Mouse (Mus musculus): ENCODE data around the gene Kcnn1. TPM values are rescaled to one million over a fixed set of nuclear protein-coding genes. Genes with fewer than 3 reads are reported as not detected.

The Kcnn1 gene
- polyA plus RNA-seq, 1 experiment from 2014 or later = 12.6 TPM

DNA sequence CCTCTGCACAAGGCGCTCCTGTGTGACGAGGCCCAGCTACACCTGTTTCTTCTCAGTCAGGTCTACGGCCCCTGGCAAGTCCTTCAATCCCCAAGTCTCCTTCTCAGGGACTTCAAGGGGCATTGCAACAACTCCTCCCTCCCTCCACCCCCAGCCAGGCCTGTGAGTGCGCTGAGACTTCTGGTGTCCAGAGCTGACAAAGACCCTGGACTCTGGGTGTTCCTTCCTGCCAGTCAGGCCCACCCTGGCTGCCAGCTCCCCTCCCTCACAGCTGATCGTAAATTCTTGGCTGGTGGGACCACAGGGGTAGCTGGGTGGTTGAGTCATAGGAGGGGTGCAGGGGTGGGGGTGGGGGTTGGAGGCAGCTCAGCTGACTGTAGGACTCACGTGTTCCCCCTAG is 11.2 kb downstream of the Kcnn1 start:
- no peaks in the 10 kb centered on the region for H3K9me3 ChIP-seq (ENCODE audit: control insufficient read depth, low read length)

DNA sequence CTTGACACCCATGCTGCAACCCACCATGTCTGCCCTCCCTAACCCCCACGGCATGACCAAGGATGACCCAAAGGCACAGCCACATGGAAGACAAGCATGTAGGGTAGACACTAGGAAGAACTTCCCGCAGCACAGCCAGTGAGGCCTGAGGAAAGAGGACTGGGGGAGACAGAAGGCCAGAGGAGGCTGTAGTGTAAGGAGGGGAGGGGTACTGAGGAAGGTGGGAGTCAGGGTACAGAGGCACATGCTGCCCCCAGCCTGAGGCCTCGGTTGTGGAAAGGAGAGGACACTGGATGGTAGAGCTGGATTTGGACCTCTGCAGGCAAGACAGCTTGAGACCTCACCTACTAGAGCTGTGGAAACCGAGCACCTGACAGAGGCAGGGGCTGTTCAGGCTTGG is 12.1 kb downstream of the Kcnn1 start:
- no peaks in the 10 kb centered on the region for H3K4me1 ChIP-seq (ENCODE audit: control insufficient read depth, insufficient read depth, low read length)
- no peaks in the 10 kb centered on the region for H3K27me3 ChIP-seq (ENCODE audit: control insufficient read depth, insufficient read depth, low read length)
- no peak overlapping the region for H3K4me2 ChIP-seq (ENCODE audit: low read depth, low read length)
- no peak overlapping the region for H3K9ac ChIP-seq (replicated peaks; ENCODE audit: low read depth, low read length)
- H3K9me3 ChIP-seq (ENCODE audit: control insufficient read depth, low read length) = no peaks in the 10 kb centered on the region
- no peaks in the 10 kb centered on the region; the same call in 1 of the 2 replicates for H3K36me3 ChIP-seq (ENCODE audit: control insufficient read depth, insufficient read depth, low read length)
- H3K27ac ChIP-seq (ENCODE audit: low read depth, low read length) = no peak overlapping the region
- WGBS = 89% methylated on average over 4 of the region's 4 CpGs
- no peak overlapping the region for H3K4me3 ChIP-seq (ENCODE audit: low read depth, low read length)
- no peak for ATAC-seq (ENCODE audit: low read depth)

More for the DNA sequence above, 11.2 kb downstream of the Kcnn1 start:
- no peaks in the 10 kb centered on the region for H3K27me3 ChIP-seq (ENCODE audit: control insufficient read depth, insufficient read depth, low read length)
- H3K27ac ChIP-seq (ENCODE audit: low read depth, low read length) = no peak overlapping the region
- no peak overlapping the region for H3K4me3 ChIP-seq (ENCODE audit: low read depth, low read length)
- H3K4me1 ChIP-seq (ENCODE audit: control insufficient read depth, insufficient read depth, low read length) = peaks cover 5% of the 10 kb centered on the region; the same call in 1 of the 2 replicates
- ATAC-seq (ENCODE audit: low read depth) = no peak; the same call in 1 of the 2 replicates
- no peaks in the 10 kb centered on the region; the same call in 1 of the 2 replicates for H3K36me3 ChIP-seq (ENCODE audit: control insufficient read depth, insufficient read depth, low read length)
- WGBS = 51% methylated on average over 6 of the region's 6 CpGs
- no peak overlapping the region for H3K4me2 ChIP-seq (ENCODE audit: low read depth, low read length)
- H3K9ac ChIP-seq (replicated peaks; ENCODE audit: low read depth, low read length) = no peak overlapping the region

DNA sequence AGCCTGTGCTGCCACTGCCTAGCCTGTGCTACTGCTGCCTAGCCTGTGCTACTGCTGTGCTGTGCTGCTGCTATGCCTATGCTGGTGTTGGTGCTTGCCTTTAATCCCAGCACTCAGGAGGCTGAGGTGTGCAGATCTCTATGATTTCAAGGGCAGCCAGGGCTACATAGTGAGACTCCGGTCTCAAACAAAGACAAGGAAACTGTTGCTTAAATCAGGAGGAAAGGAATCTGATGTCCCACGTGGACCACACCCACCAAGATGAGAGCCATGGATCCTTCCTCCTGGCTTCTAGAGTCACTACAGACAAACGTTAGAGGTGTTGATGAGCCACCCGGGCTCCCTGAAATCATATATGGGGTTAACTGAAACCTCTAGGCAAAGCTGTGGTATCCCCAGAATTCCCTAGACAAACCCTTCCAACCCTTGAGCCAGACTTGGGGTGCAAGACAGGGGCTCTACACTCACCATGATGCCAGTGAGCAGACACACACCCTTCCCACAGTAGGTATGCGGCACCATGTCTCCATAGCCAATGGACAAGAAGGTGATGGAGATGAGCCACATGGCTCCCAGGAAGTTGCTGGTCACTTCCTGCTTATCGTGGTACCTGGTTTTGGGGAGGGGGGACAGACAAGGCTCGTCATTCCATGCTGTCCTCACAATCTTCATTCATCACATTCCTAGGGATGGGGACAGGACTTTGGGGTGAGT is 12.8 kb downstream of the Kcnn1 start:
- no peak overlapping the region for H3K4me3 ChIP-seq (ENCODE audit: low read depth, low read length)
- H3K27ac ChIP-seq (ENCODE audit: low read depth, low read length) = no peak overlapping the region
- no peak for ATAC-seq (ENCODE audit: low read depth)
- no peak overlapping the region for H3K4me2 ChIP-seq (ENCODE audit: low read depth, low read length)
- no peaks in the 10 kb centered on the region for H3K27me3 ChIP-seq (ENCODE audit: control insufficient read depth, insufficient read depth, low read length)
- H3K36me3 ChIP-seq (ENCODE audit: control insufficient read depth, insufficient read depth, low read length) = no peaks in the 10 kb centered on the region; the same call in 1 of the 2 replicates
- H3K9me3 ChIP-seq (ENCODE audit: control insufficient read depth, low read length) = no peaks in the 10 kb centered on the region
- no peak overlapping the region for H3K9ac ChIP-seq (replicated peaks; ENCODE audit: low read depth, low read length)
- WGBS = 81% methylated on average over 7 of the region's 7 CpGs
- no peaks in the 10 kb centered on the region for H3K4me1 ChIP-seq (ENCODE audit: control insufficient read depth, insufficient read depth, low read length)

DNA sequence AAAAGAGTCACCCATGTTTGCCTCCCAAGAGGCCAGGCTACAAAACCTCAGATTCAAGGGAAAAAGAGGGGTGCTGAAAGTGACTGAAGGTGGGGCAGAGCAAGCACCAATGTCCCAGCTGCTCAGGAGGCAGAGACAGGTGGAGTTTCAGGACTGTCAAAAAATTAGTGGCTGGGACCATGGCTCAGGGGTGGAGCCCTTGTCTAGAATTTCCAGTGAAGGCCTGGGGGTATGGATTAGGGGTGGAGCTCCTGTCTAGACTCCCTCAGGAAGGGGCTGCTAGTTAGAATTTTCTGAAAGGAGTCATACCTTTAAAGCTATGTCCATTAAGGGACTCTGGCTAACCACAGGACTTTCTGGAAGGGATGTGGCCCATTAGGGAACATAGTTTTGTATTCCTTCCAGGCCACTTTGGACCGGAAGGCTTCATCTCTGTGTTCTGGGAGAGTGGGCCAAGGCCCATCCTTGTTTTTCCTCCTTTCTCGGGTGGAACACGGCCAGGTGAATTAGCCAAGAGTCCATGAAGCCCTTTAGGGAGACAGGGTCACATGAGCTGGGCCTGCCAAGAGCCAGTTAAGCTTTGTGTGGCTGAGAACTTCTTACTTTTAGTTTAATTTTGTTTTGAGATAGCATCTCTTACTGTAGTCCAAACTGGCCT is 13.6 kb downstream of the Kcnn1 start:
- no peaks in the 10 kb centered on the region for H3K36me3 ChIP-seq (ENCODE audit: control insufficient read depth, insufficient read depth, low read length)
- 89% methylated on average over 3 of the region's 3 CpGs for WGBS
- H3K9me3 ChIP-seq (ENCODE audit: control insufficient read depth, low read length) = no peaks in the 10 kb centered on the region
- H3K27ac ChIP-seq (ENCODE audit: low read depth, low read length) = no peak overlapping the region
- H3K4me3 ChIP-seq (ENCODE audit: low read depth, low read length) = no peak overlapping the region
- no peak overlapping the region for H3K4me2 ChIP-seq (ENCODE audit: low read depth, low read length)
- no peaks in the 10 kb centered on the region for H3K27me3 ChIP-seq (ENCODE audit: control insufficient read depth, insufficient read depth, low read length)
- no peak overlapping the region for H3K9ac ChIP-seq (replicated peaks; ENCODE audit: low read depth, low read length)
- no peaks in the 10 kb centered on the region for H3K4me1 ChIP-seq (ENCODE audit: control insufficient read depth, insufficient read depth, low read length)
- no peak for ATAC-seq (ENCODE audit: low read depth)

DNA sequence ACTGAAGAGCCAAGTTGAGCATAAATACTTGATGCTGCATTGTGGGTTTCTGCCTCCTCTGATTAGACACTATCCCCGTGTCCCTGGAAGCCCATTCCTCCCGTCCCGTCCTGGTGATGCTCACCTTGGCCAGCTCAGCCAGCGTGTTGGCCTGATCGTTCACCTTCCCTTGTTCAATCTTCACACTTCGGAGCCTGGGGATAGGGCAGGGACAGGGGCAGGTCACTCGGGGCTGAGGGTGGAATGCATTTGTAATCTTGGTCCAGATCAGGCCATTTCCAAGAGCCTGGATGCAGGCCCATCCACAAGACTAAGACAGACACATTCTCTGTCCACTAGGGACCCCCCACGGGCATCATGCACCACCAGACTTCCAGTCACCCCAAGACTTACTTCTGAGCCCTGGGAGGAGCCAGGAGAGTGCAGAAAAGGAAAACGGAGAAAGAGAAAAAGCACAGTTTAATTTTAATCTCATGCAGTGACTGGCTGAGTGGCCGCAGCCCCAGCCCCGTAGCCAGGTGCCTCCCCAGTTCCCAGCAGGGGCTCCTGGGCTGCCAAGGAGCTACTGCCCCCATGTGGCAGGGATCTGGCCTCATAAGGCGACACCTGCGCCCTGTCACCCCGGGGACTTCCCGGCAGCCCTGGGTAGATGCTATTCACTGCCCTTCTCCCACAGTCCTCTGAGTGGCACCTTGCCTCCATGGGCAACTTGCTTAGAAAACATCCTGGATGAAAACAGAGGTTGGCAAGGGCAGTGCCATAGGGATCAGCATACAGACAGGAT is 16.5 kb downstream of the Kcnn1 start:
- H3K4me3 ChIP-seq (ENCODE audit: low read depth, low read length) = no peak overlapping the region
- H3K4me1 ChIP-seq (ENCODE audit: control insufficient read depth, insufficient read depth, low read length) = no peaks in the 10 kb centered on the region
- no peaks in the 10 kb centered on the region for H3K36me3 ChIP-seq (ENCODE audit: control insufficient read depth, insufficient read depth, low read length)
- no peak overlapping the region for H3K9ac ChIP-seq (replicated peaks; ENCODE audit: low read depth, low read length)
- H3K9me3 ChIP-seq (ENCODE audit: control insufficient read depth, low read length) = no peaks in the 10 kb centered on the region
- no peak overlapping the region for H3K27ac ChIP-seq (ENCODE audit: low read depth, low read length)
- no peak for ATAC-seq (ENCODE audit: low read depth)
- H3K27me3 ChIP-seq (ENCODE audit: control insufficient read depth, insufficient read depth, low read length) = no peaks in the 10 kb centered on the region
- WGBS = 57% methylated on average over 15 of the region's 15 CpGs
- no peak overlapping the region for H3K4me2 ChIP-seq (ENCODE audit: low read depth, low read length)

DNA sequence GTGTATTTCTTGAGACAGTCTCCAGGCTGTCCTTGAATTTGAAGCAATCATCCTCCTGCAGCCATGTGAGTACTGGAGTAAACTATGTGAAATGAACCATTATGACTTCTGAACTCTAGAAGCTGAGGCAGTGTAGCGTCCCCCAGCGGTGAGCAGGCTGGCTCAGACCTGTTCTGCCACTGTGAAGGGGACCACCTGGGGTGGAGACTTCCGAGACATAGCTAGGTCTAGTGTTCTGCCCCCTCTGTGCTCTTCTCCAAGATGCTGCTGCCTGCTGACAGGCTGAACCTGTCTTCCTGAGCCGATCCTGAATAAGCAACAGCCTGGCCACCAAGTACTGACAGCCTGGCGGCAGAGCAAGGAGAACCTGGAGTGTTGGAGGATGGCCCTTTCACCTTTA is 17.9 kb downstream of the Kcnn1 start:
- ATAC-seq (ENCODE audit: low read depth) = no peak
- WGBS = 40% methylated on average over 5 of the region's 5 CpGs
- no peaks in the 10 kb centered on the region for H3K36me3 ChIP-seq (ENCODE audit: control insufficient read depth, insufficient read depth, low read length)
- no peaks in the 10 kb centered on the region for H3K9me3 ChIP-seq (ENCODE audit: control insufficient read depth, low read length)
- no peaks in the 10 kb centered on the region for H3K27me3 ChIP-seq (ENCODE audit: control insufficient read depth, insufficient read depth, low read length)
- no peaks in the 10 kb centered on the region for H3K4me1 ChIP-seq (ENCODE audit: control insufficient read depth, insufficient read depth, low read length)
- no peak overlapping the region for H3K9ac ChIP-seq (replicated peaks; ENCODE audit: low read depth, low read length)
- H3K27ac ChIP-seq (ENCODE audit: low read depth, low read length) = no peak overlapping the region
- H3K4me2 ChIP-seq (ENCODE audit: low read depth, low read length) = no peak overlapping the region
- no peak overlapping the region for H3K4me3 ChIP-seq (ENCODE audit: low read depth, low read length)

DNA sequence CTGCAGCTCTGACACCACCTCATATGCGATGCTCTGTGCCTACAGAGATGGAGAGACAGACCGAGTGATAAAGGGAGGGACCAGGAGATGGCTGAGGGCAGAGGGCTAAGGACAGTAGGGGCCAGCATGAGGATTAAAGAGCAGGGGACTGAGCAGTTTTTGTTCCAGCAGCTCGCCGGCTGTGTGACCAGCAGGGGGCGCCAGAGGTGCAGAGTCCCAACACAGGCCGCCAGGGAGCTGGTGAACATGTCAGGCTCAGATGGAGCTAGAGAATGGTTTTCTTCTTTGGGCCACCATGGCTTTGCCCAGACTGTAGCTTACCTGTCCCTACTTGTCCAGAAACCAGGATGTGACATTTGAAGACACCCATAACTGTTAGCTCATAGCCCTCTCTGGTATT is 18.5 kb downstream of the Kcnn1 start:
- H3K36me3 ChIP-seq (ENCODE audit: control insufficient read depth, insufficient read depth, low read length) = no peaks in the 10 kb centered on the region
- H3K9me3 ChIP-seq (ENCODE audit: control insufficient read depth, low read length) = no peaks in the 10 kb centered on the region
- H3K4me1 ChIP-seq (ENCODE audit: control insufficient read depth, insufficient read depth, low read length) = no peaks in the 10 kb centered on the region
- no peak overlapping the region for H3K4me2 ChIP-seq (ENCODE audit: low read depth, low read length)
- H3K4me3 ChIP-seq (ENCODE audit: low read depth, low read length) = no peak overlapping the region
- H3K9ac ChIP-seq (replicated peaks; ENCODE audit: low read depth, low read length) = no peak overlapping the region
- WGBS = under 1% methylated on average over 6 of the region's 6 CpGs
- peak; percentile 3; the same call in 1 of the 2 replicates for ATAC-seq (ENCODE audit: low read depth)
- no peaks in the 10 kb centered on the region for H3K27me3 ChIP-seq (ENCODE audit: control insufficient read depth, insufficient read depth, low read length)
- no peak overlapping the region for H3K27ac ChIP-seq (ENCODE audit: low read depth, low read length)

DNA sequence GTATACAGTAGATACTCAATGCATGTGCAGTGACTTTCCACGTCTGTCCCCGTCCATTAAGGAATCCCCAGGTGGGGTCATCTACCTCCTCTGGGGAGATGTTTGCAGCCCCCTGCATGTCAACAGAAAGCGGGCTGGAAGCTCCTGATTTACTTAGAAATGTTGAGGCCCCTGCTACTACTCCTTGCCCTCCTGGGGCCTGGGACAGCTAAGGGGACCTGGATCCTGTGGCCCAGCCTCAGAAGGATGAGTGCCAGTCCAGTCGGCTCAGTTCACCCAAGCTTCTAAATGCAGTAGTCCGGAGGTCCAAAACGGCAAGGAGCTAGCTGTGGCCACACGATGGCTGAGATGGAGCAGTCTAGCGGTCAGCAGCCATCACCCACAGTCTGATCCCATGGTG is 19.1 kb downstream of the Kcnn1 start:
- Histone ChIP-seq H3K36me3 (ENCODE audit: control insufficient read depth, insufficient read depth, low read length) (no peaks in the 10 kb centered on the region), H3K9me3 (ENCODE audit: control insufficient read depth, low read length) (no peaks in the 10 kb centered on the region), H3K27ac (ENCODE audit: low read depth, low read length) (no peak overlapping the region), H3K4me1 (ENCODE audit: control insufficient read depth, insufficient read depth, low read length) (no peaks in the 10 kb centered on the region), H3K4me3 (ENCODE audit: low read depth, low read length) (no peak overlapping the region), H3K9ac (replicated peaks; ENCODE audit: low read depth, low read length) (no peak overlapping the region), H3K4me2 (ENCODE audit: low read depth, low read length) (no peak overlapping the region), H3K27me3 (ENCODE audit: control insufficient read depth, insufficient read depth, low read length) (no peaks in the 10 kb centered on the region)
- no peak for ATAC-seq (ENCODE audit: low read depth)
- 90% methylated on average over 8 of the region's 8 CpGs for WGBS

Measured in neural tube, embryonic 14.5 days (tissue).